Mouse (Mus musculus) intestine, postnatal 0 days (tissue): ENCODE data around the gene Olfr186. TPM values are rescaled to one million over a fixed set of nuclear protein-coding genes. Genes with fewer than 3 reads are reported as not detected.
"Not testable (repeated sequence)": the region's sequence is repeated elsewhere in the genome, so short reads cannot be mapped to it uniquely, and the experiment has no call there.

Experiments used
- ATAC-seq: fragments of 200-750 bp; cut with Nextera tagmentation; 2 replicates; pipeline ENCODE4 v1.8.0; 2017; ENCODE audit warnings: mild to moderate bottlenecking, moderate TSS enrichment, moderate library complexity
- H3K27ac ChIP-seq: fragments of 300-500 bp; sonication (generic); 2 replicates; pipeline ENCODE4 v1.5.1; 2014; ENCODE audit warnings: mild to moderate bottlenecking, low read depth, low read length, moderate library complexity
- H3K27me3 ChIP-seq: fragments of 300-500 bp; sonication (generic); replicated peaks from 2 replicates; pipeline ENCODE4 v1.6.1; 2014; ENCODE audit warnings: low read length, mixed read lengths; ENCODE audit not compliant: control insufficient read depth, insufficient read depth
- H3K36me3 ChIP-seq: fragments of 300-500 bp; sonication (generic); 2 replicates; pipeline ENCODE4 v1.6.1; 2014; ENCODE audit warnings: mild to moderate bottlenecking, moderate library complexity; ENCODE audit not compliant: control insufficient read depth, insufficient read depth
- H3K4me1 ChIP-seq: fragments of 300-500 bp; sonication (generic); replicated peaks from 2 replicates; pipeline ENCODE4 v1.6.1; 2014; ENCODE audit warnings: antibody characterized with exemption, low read length, mixed read lengths; ENCODE audit not compliant: control insufficient read depth, insufficient read depth
- H3K4me2 ChIP-seq: fragments of 300-500 bp; sonication (generic); replicated peaks from 2 replicates; pipeline ENCODE4 v1.6.1; 2014; ENCODE audit warnings: low read depth, mild to moderate bottlenecking, moderate library complexity
- H3K4me3 ChIP-seq: fragments of 300-500 bp; sonication (generic); 2 replicates; pipeline ENCODE4 v1.5.1; 2014; ENCODE audit warnings: low read depth, low read length
- H3K9ac ChIP-seq: fragments of 300-500 bp; sonication (generic); 2 replicates; pipeline ENCODE4 v1.6.1; 2014; ENCODE audit warnings: mild to moderate bottlenecking, low read depth, low read length
- H3K9me3 ChIP-seq: fragments of 300-500 bp; sonication (generic); 2 replicates; pipeline ENCODE4 v1.6.1; 2016; ENCODE audit warnings: mixed run types; ENCODE audit not compliant: control insufficient read depth
- CTCF ChIP-seq: sonication (generic); IDR thresholded peaks from 2 replicates; pipeline ENCODE4 v1.5.1; 2016; ENCODE audit warnings: low read depth, mild to moderate bottlenecking, control low read depth, antibody characterized with exemption, moderate library complexity
- WGBS: fragments of 180-500 bp; shearing (Covaris S2); extraction: QIAGEN DNeasy Blood & Tissue Kit; methylation state at CpG from one replicate; pipeline ENCODE4 v1.1.7; 2014; 5-methylcytosine and 5-hydroxymethylcytosine counted together
- polyA plus RNA-seq: library from polyadenylated mRNA; unstranded; fragments of >200 nt; fragmentation: Nextera tagmentation; extraction: Ambion mirVana; gene quantifications from 2 replicates; pipeline ENCODE4 v1.2.1, GENCODE M21; 2015

Olfr186 gene
- polyA plus RNA-seq = not detected in 2 replicates

GRCm38 (mm10) chr16:59030191-59030590 is at the start of gene Olfr186:
TSS of gene Olfr186 (minus strand) at chr16:59030291.
- Histone ChIP-seq H3K4me2 (no peak within 1 kb of the TSS), H3K4me1 (no peaks in the 10 kb centered on the region), H3K9ac (no peak within 1 kb of the TSS), H3K27ac (no peak within 1 kb of the TSS), H3K36me3 (no peaks in the 10 kb centered on the region), H3K4me3 (no peak within 1 kb of the TSS), H3K27me3 (no peaks in the 10 kb centered on the region), H3K9me3 (no peaks in the 10 kb centered on the region)
- ATAC-seq = no peak
- WGBS = 92% methylated on average over 4 of the region's 4 CpGs
- TF ChIP-seq CTCF = no peak

GRCm38 (mm10) chr16:59077905-59078304 is 47.8 kb upstream of the Olfr186 start, which contains the start of gene Olfr190:
TSS of gene Olfr190 (minus strand) at chr16:59078005.
- no peak for ATAC-seq
- Histone ChIP-seq H3K36me3 (no peaks in the 10 kb centered on the region), H3K4me3 (no peak within 1 kb of the TSS), H3K9ac (no peak within 1 kb of the TSS), H3K9me3 (no peaks in the 10 kb centered on the region), H3K4me2 (no peak within 1 kb of the TSS), H3K27me3 (no peaks in the 10 kb centered on the region), H3K27ac (no peak within 1 kb of the TSS), H3K4me1 (no peaks in the 10 kb centered on the region)
- TF ChIP-seq CTCF = no peak
- 86% methylated on average over 5 of the region's 5 CpGs for WGBS

- TF ChIP-seq CTCF = no peak
- 60% methylated on average over 1 of the region's 1 CpGs for WGBS
- H3K9ac ChIP-seq = no peak overlapping the region
- H3K27me3 ChIP-seq = no peaks in the 10 kb centered on the region
- no peaks in the 10 kb centered on the region for H3K9me3 ChIP-seq
- ATAC-seq = peak; percentile 61
- no peak overlapping the region for H3K4me2 ChIP-seq
- H3K4me3 ChIP-seq = no peak overlapping the region
- no peaks in the 10 kb centered on the region for H3K36me3 ChIP-seq
- no peaks in the 10 kb centered on the region for H3K4me1 ChIP-seq
- H3K27ac ChIP-seq = no peak overlapping the region
Observed at GRCm38 (mm10) chr16:59073520-59073919, 43.4 kb upstream of the Olfr186 start.

GRCm38 (mm10) chr16:59071755-59072154 is 41.7 kb upstream of the Olfr186 start:
- Histone ChIP-seq H3K27ac (no peak overlapping the region), H3K9me3 (no peaks in the 10 kb centered on the region), H3K27me3 (no peaks in the 10 kb centered on the region), H3K4me2 (no peak overlapping the region), H3K9ac (no peak overlapping the region), H3K36me3 (no peaks in the 10 kb centered on the region), H3K4me3 (no peak overlapping the region), H3K4me1 (no peaks in the 10 kb centered on the region)
- peak; percentile 82 for ATAC-seq
- TF ChIP-seq CTCF = no peak

- not testable (repeated sequence) for ATAC-seq, H3K9me3 ChIP-seq
- 47% methylated on average over 3 of the region's 3 CpGs for WGBS
Observed at GRCm38 (mm10) chr16:59062411-59062810, 32.3 kb upstream of the Olfr186 start.

GRCm38 (mm10) chr16:59049286-59049685 is 19.2 kb upstream of the Olfr186 start:
- H3K9me3 ChIP-seq, H3K27me3 ChIP-seq, H3K36me3 ChIP-seq, H3K4me2 ChIP-seq, H3K27ac ChIP-seq, H3K4me1 ChIP-seq, H3K4me3 ChIP-seq, H3K9ac ChIP-seq: not testable (repeated sequence)
- WGBS = 60% methylated on average over 2 of the region's 2 CpGs
- peak; percentile 50; the same call in 1 of the 2 replicates for ATAC-seq

More at GRCm38 (mm10) chr16:59062411-59062810, 32.3 kb upstream of the Olfr186 start:
- not testable (repeated sequence) for H3K4me2 ChIP-seq, H3K9ac ChIP-seq, H3K4me1 ChIP-seq, H3K27me3 ChIP-seq, H3K27ac ChIP-seq, H3K36me3 ChIP-seq, H3K4me3 ChIP-seq

GRCm38 (mm10) chr16:59048860-59049259 is 18.8 kb upstream of the Olfr186 start:
- H3K27me3 ChIP-seq = no peaks in the 10 kb centered on the region
- no peaks in the 10 kb centered on the region for H3K36me3 ChIP-seq
- H3K4me1 ChIP-seq = no peaks in the 10 kb centered on the region
- no peak overlapping the region for H3K9ac ChIP-seq
- WGBS = 47% methylated on average over 1 of the region's 1 CpGs
- H3K4me2 ChIP-seq = no peak overlapping the region
- ATAC-seq = no peak
- H3K27ac ChIP-seq = no peak overlapping the region
- TF ChIP-seq CTCF = no peak
- H3K4me3 ChIP-seq = no peak overlapping the region
- H3K9me3 ChIP-seq = no peaks in the 10 kb centered on the region
